ENCODE assay signal across 23 mouse cellular contexts in genomic region chr6:49694851-49695250, GRCm38 (mm10).
DNase-seq lines count a peak whose midpoint lies in the region; ATAC-seq and TF ChIP-seq lines count a peak whose summit lies in the region.
"Had no signal": no experiment of that assay in that cellular context is flagged by ENCODE, and none has a peak within 500 bp of the region (broad histone marks: within the 10 kb centered on the region; RNA-seq: fewer than 3 reads in every experiment).

No protein-coding gene starts in this region.

- no peaks in the 10 kb centered on the region for H3K9me3 ChIP-seq in hindbrain, embryonic 13.5 days
- H3K9me3 ChIP-seq in hindbrain, embryonic 10.5 days: no peaks in the 10 kb centered on the region
- H3K9me3 ChIP-seq: embryonic facial prominence, embryonic 15.5 days; forebrain, embryonic 10.5 days; heart, embryonic 13.5 days had no signal

- no peaks in the 10 kb centered on the region for H3K36me3 ChIP-seq in hindbrain, embryonic 13.5 days
- no peaks in the 10 kb centered on the region for H3K36me3 ChIP-seq in hindbrain, embryonic 10.5 days
- H3K36me3 ChIP-seq: embryonic facial prominence, embryonic 15.5 days; forebrain, embryonic 10.5 days; heart, embryonic 13.5 days had no signal

- peak; percentile 57; the same call in 1 of the 2 replicates for ATAC-seq in hindbrain, embryonic 13.5 days (ENCODE audit: low FRiP score)
- ATAC-seq: activated CD4-positive, CD25-positive, alpha-beta regulatory T cell, adult 4 months; forebrain, embryonic 16.5 days; intestine, embryonic 16.5 days; Patski had no signal

- peak overlapping the region; percentile 36; the same call in 1 of the 2 replicates for H3K27ac ChIP-seq in hindbrain, embryonic 13.5 days
- H3K27ac ChIP-seq in hindbrain, embryonic 10.5 days: no peak overlapping the region
- no peak overlapping the region for H3K27ac ChIP-seq in left cerebral cortex, adult 2 months
- H3K27ac ChIP-seq: embryonic facial prominence, embryonic 15.5 days; forebrain, embryonic 10.5 days; heart, embryonic 13.5 days had no signal

- intact Hi-C loops in left cerebral cortex, postnatal 25 days (cut with DNase I): no loop called here
- intact Hi-C loops in left cerebral cortex, adult 2 months (cut with DNase I): no loop called here

- peaks cover 7% of the 10 kb centered on the region; the same call in 1 of the 2 replicates for H3K4me1 ChIP-seq in hindbrain, embryonic 13.5 days (replicated peaks)
- 0 out of 2 replicates have a peak, but pooled peaks cover 7% of the 10 kb centered on the region for H3K4me1 ChIP-seq in hindbrain, embryonic 10.5 days (replicated peaks)
- H3K4me1 ChIP-seq: embryonic facial prominence, embryonic 15.5 days had no signal

- no peak for TF ChIP-seq POLR2A in brain, embryonic 14.5 days (IDR thresholded peaks at IDR 0.05; ENCODE audit: borderline replicate concordance, extremely low read depth, insufficient read depth, insufficient read length, poor library complexity, severe bottlenecking)

- H3K9ac ChIP-seq in hindbrain, embryonic 13.5 days: no peak overlapping the region
- H3K9ac ChIP-seq: embryonic facial prominence, embryonic 15.5 days; heart, embryonic 13.5 days had no signal

- DNase-seq in hindbrain, embryonic 10.5 days (ENCODE audit: low spot score): no peak
- DNase-seq in left cerebral cortex, postnatal 25 days (ENCODE audit: low spot score in 2 of 2): peak; percentile 13 to 18
- DNase-seq in left cerebral cortex, adult 2 months (ENCODE audit: extremely low spot score in 1 of 2, low spot score in 2 of 2): no peak
- DNase-seq in brain, embryonic 14.5 days (ENCODE audit: low read depth): peak; percentile 63
- DNase-seq in retina, embryonic 14.5 days (ENCODE audit: low spot score): peak; percentile 45
- no peak for DNase-seq in gastrocnemius, adult 18-20 months (ENCODE audit: low spot score)
- DNase-seq: adrenal gland, postnatal 25 days; cerebellum, adult 11 months; cerebellum, adult 8-10 months; cerebellum, postnatal 14 days; embryo, embryonic 11 days; gastrocnemius, postnatal 14 days; heart, postnatal 36 days had no signal

- H3K27me3 ChIP-seq in hindbrain, embryonic 13.5 days: no peaks in the 10 kb centered on the region
- H3K27me3 ChIP-seq in hindbrain, embryonic 10.5 days (ENCODE audit: insufficient read depth, poor library complexity, severe bottlenecking): no peaks in the 10 kb centered on the region
- H3K27me3 ChIP-seq: CH12.LX; embryonic facial prominence, embryonic 15.5 days; heart, embryonic 13.5 days had no signal

- H3K4me2 ChIP-seq in hindbrain, embryonic 13.5 days: no peak overlapping the region
- H3K4me2 ChIP-seq: embryonic facial prominence, embryonic 15.5 days; heart, embryonic 13.5 days had no signal

- 54% methylated on average over 5 of the region's 5 CpGs for WGBS in hindbrain, embryonic 13.5 days
- 78% methylated on average over 5 of the region's 5 CpGs for WGBS in hindbrain, embryonic 10.5 days

- TF ChIP-seq CTCF in left cerebral cortex, adult 2 months (IDR thresholded peaks at IDR 0.05): no peak
- no peak for TF ChIP-seq CTCF in brain, embryonic 14.5 days (IDR thresholded peaks at IDR 0.05; ENCODE audit: borderline replicate concordance, extremely low read depth, insufficient read depth, insufficient read length)

- no peak overlapping the region for H3K4me3 ChIP-seq in hindbrain, embryonic 13.5 days
- no peak overlapping the region for H3K4me3 ChIP-seq in hindbrain, embryonic 10.5 days
- H3K4me3 ChIP-seq in left cerebral cortex, adult 2 months: no peak overlapping the region
- H3K4me3 ChIP-seq: embryonic facial prominence, embryonic 15.5 days; erythroblast, embryonic 14.5 days; forebrain, embryonic 10.5 days; heart, embryonic 13.5 days had no signal

Comparison
In these comparisons a context has a peak if more than half of its experiments do, and no peak if none do; other contexts are left out.
1. DNase-seq: peak in left cerebral cortex, postnatal 25 days (2 of 2), brain, embryonic 14.5 days (single experiment) and retina, embryonic 14.5 days (single experiment); none in hindbrain, embryonic 10.5 days (single experiment), left cerebral cortex, adult 2 months (0 of 2) and gastrocnemius, adult 18-20 months (single experiment).